Mouse (Mus musculus): Measurements from ENCODE around the gene Nox1. TPM values are rescaled to one million over a fixed set of nuclear protein-coding genes. Genes with fewer than 3 reads are reported as not detected.
"Not testable (repeated sequence)": the region's sequence is repeated elsewhere in the genome, so short reads cannot be mapped to it uniquely, and the experiment has no call there.

Gene Nox1
- 0.67 and 0.68 TPM in 2 replicates for total RNA-seq (2021)
- long read RNA-seq, experiment 1: 0 reads
- long read RNA-seq, experiment 2: 0 reads

- no peak for DNase-seq
Observed at GRCm38 (mm10) chrX:134221856-134222255, at the start of gene Nox1. Nox1 (minus strand) TSS chrX:134221956.

GRCm38 (mm10) chrX:134262129-134262528, 40.4 kb upstream of the Nox1 start:
- DNase-seq: peak; percentile 20

GRCm38 (mm10) chrX:134261191-134261590, 39.4 kb upstream of the Nox1 start:
- DNase-seq: peak; percentile 15

GRCm38 (mm10) chrX:134248202-134248601, 26.4 kb upstream of the Nox1 start:
- peak; percentile 41 for DNase-seq

GRCm38 (mm10) chrX:134245946-134246345, 24.2 kb upstream of the Nox1 start:
- DNase-seq: peak; percentile 18

DNA sequence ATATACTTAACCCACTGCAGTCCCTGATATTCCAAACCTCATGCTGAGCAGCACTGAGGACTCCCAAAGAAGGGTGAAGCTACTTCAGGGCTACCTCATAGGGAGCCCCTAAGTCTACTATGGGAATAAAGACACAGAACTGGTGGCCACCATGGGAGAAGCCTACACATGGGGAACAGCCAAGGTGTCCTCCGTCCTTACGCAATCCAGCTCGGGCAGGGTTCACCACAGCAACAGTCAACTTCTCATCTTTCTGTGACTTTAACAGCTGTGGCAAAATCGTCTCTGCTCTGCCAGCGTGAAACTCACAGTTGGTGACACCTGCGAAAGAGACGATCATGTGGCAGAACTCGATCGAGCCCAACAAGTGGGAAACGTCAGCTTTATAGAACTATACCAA, 16.5 kb upstream of the Nox1 start:
- DNase-seq: no peak

DNA sequence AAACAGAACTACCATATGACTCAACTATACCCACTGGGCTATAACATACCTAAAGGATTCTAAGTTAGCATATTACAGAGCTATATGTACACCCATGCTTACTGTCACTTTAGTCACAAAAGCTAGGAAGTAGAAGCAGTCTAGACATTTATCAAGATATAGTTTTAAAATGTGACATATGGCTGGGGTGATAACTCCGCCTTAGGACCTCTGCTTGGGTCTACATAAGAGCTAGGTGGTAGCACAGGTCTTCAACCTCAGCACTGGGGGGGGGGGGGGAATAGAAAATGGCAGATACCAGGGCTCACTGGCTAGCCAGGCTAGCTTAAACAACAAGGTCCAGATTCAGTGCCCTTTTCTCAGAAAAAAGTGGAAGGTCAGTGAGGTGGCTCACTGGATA, 11.3 kb upstream of the Nox1 start:
- DNase-seq: no peak

- no peak for DNase-seq
Observed at GRCm38 (mm10) chrX:134220618-134221017, 1.1 kb downstream of the Nox1 start.

GRCm38 (mm10) chrX:134218161-134218560, 3.6 kb downstream of the Nox1 start:
- no peak for DNase-seq

DNA sequence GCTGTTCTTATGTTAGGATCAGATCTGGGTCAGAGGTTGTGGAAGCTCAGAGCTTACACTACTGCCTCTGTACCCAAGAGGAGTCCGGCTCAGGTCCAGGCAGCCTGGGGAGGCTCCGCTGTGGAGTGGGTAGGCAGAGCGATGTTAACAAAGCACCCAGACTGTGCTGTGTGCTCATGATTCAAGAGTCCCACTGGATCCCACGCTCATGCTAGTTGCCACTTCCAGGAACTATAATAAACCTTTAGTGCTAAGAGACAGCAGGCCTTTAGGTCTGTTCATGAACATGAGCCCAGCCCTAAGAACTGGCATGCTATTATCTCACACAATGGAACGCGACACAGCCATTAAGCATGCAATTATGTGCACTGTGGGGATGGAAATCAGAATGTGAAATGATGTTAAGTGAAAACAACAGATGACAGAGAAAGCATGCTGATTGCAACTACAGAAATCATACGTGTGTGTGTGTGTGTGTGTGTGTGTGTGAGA, 10.6 kb downstream of the Nox1 start:
- DNase-seq: no peak

GRCm38 (mm10) chrX:134208491-134208890, 13.3 kb downstream of the Nox1 start:
- no peak for DNase-seq

DNA sequence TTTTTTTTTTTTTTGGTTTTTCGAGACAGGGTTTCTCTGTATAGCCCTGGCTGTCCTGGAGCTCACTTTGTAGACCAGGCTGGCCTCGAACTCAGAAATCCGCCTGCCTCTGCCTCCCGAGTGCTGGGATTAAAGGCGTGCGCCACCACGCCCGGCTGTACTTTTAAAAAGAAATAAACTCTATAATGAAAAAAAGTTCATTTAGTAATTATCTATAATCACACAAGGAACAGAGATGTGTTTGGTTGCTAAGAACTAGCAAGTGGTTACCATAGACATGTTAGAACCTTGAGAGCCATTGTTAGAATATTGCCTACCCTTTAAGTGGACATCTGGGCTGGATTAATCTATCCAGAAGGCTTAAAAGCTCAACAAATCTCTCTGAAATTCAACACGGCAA, 34.6 kb downstream of the Nox1 start, which contains the start of gene Arl13a:
TSS of gene Arl13a (plus strand) at position 301 of the 400 bp plus-strand sequence.
- DNase-seq: not testable (repeated sequence)

DNA sequence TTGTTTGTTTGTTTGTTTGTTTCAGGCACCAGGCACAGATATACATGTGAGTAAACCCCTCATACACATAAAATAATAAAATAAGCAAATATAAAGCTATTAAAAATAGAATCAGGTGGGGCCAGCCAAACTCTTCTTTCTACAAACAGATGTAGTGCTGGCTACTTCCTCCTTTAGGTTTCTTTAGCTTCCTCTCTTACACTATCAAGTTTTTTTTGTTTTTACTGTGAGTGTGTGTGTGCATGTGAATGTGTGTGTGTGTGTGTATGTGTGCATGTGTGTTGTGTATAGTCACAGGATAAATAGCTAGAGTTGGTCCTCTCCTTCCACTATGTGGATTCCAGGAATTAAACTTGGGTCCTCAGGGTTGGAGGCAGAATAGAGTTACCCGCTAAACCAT, 47.1 kb downstream of the Nox1 start:
- no peak for DNase-seq

GRCm38 (mm10) chrX:134170584-134170983, 51.2 kb downstream of the Nox1 start:
- no peak for DNase-seq

DNA sequence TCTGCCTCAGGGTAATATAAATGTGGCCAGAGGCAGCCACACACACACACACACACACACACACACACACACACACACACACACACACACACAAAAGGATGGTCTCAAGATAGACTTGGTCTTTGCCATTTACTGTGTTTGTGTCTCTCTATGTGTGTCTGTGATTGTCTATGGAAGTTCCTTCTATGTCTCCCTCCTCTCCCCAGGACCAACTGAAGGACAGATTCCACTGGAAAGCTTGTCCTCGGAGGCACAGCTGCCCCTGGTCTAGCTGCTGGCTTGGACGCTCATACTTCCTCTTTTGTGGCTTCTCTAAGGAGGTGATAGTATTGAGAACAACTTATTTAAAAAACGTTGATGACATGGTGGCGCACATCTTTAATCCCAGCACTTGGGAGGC, 58.3 kb downstream of the Nox1 start:
- DNase-seq: no peak

DNA sequence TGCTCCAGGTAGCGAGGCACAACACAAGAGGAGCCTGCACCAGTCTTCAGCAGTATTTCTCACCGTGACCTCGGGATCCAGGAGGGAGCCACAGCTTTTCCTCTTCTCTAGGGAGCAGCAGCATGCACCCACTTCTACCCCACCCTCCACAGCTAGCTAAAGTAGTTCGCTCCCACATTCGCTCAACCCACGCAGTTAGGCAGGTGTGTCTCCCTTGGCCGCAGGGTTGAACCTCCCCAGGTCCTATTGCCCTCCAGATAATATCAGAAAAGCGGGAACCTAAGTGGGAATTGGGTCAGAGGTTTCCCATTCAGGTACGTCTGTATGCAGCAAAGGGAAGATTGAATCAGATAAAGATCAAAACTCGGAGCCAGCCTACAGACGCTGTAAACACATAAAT, 58.9 kb downstream of the Nox1 start:
- DNase-seq: no peak

- no peak for DNase-seq
Observed at GRCm38 (mm10) chrX:134162043-134162720, 59.6 kb downstream of the Nox1 start, which contains the start of gene Xkrx. Xkrx (minus strand) TSS chrX:134162076.

GRCm38 (mm10) chrX:134160442-134160841, 61.3 kb downstream of the Nox1 start:
- no peak for DNase-seq

DNA sequence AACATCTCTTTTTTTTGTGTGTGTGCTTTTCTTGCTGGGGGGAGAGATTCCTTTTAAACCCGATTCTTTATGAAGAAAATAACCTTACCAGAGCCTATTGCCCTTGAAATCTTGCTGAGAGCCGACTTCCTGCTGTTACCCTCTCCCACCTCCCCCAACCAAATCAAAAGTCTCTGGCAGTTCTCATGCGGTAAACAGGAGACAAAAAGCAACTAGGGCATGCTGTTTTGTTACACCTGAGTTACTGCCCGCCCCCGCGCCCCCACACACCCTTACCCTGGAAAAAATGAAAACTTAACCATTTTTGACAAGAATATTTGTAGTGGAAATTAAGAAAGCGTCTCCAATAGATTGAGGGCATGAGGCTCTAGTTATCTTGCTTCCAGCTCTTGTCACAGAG, 63.6 kb downstream of the Nox1 start:
- no peak for DNase-seq

DNA sequence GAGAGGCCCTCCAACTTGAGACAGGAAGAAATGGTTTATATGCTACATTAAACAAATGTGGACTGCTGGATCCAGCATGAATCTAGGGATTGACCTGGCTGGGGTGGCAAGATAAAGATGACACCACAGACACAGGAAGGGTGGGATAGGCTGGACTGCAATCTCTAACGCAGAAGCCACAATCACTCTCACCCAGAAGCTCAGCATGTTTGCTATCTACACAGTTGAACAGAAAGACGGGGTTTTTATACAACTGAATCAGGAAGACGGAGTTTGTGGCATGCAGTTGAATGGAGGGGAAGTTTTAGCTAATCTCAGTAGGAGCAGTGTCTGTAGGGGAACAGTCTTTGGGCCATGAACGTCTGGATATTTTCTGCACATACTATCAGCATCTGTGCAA, 79.8 kb downstream of the Nox1 start:
- DNase-seq: no peak

DNA sequence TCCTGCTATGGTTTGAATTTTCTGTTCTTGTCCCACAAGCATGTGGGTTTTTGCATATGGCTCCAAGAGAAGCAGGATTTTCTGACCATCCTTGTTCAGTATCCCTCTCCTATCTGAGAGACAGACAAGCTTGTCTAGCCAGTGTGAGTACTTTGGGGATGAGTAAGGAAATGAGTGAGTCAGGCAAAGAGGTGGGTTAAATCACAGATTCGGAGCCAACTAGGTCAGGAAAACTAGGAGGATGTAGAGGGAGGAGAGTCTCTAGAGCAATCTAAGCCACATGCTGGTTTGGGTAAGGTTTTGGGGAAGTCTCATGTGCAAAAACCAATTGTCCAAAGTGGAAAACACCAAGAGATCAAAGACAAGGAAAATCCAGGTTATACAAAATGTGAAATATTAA, 80.2 kb downstream of the Nox1 start:
- DNase-seq: no peak

- no peak for DNase-seq
Observed at GRCm38 (mm10) chrX:134140024-134140423, 81.7 kb downstream of the Nox1 start.

GRCm38 (mm10) chrX:134133821-134134220, 87.9 kb downstream of the Nox1 start:
- no peak for DNase-seq

- DNase-seq: peak; percentile 29
Observed at GRCm38 (mm10) chrX:134132295-134132694, 89.5 kb downstream of the Nox1 start.
